Mouse (Mus musculus) fat pad, adult 2 months (tissue): ENCODE measurements around the gene Vmn1r52.
"Not testable (repeated sequence)": the region's sequence is repeated elsewhere in the genome, so short reads cannot be mapped to it uniquely, and the experiment has no call there.

Experiments
- DNase-seq: peaks from one replicate; pipeline ENCODE4 v3.0.0-alpha.2; 2011; ENCODE audit warnings: low read depth, low spot score; ENCODE audit errors: extremely low read depth

Vmn1r52 gene

GRCm38 (mm10) chr6:90174508-90174907 lies at the start of gene Vmn1r52:
Gene Vmn1r52 (plus strand): TSS chr6:90174808.
- DNase-seq = no peak

- DNase-seq = no peak
Observed at GRCm38 (mm10) chr6:90160139-90160538, 14.5 kb upstream of the Vmn1r52 start.

DNA sequence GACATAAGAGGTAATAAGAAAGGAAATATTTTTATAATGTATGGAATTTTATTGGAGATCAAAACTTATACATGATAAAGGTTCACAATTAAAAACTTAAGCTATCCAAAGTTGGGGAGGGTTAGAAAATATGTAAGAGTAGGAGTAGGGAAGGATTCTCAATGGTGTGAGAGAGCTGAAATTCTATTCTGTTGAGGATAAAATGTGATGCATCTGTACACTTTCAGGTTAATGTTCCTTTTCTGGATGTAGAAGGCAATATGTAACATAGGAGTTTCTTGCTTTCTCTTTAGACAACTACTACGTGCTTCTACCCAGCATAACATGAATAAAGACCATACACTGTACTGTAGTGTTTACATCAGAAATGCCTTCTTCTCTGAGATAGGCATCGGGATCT lies 27.9 kb downstream of the Vmn1r52 start, which contains the start of gene V1ra8:
TSS of gene V1ra8 (plus strand) at position 301 of the 400 bp plus-strand sequence.
- DNase-seq = not testable (repeated sequence)

GRCm38 (mm10) chr6:90224338-90224737 lies 49.7 kb downstream of the Vmn1r52 start, which contains the start of gene Vmn1r53:
Gene Vmn1r53 (minus strand): TSS chr6:90224438.
- DNase-seq = no peak
